Mouse (Mus musculus) testis, adult 2 months (tissue): ENCODE results near the gene Cd3d. TPM values are rescaled to one million over a fixed set of nuclear protein-coding genes. Genes with fewer than 3 reads are reported as not detected.

Experiments used
- H3K27ac ChIP-seq: fragments of 200-500 bp; 2 replicates; pipeline ENCODE4 v1.5.1; 2012; ENCODE audit warnings: low read depth, low read length; ENCODE audit not compliant: control insufficient read depth, insufficient read depth
- H3K27me3 ChIP-seq: fragments of 200-500 bp; 2 replicates; pipeline ENCODE4 v1.6.1; 2012; ENCODE audit warnings: mild to moderate bottlenecking, low read length, moderate library complexity; ENCODE audit not compliant: control insufficient read depth, insufficient read depth
- H3K36me3 ChIP-seq: fragments of 200-500 bp; 2 replicates; pipeline ENCODE4 v1.6.1; 2012; ENCODE audit warnings: mild to moderate bottlenecking, low read length; ENCODE audit not compliant: control insufficient read depth, insufficient read depth
- H3K4me1 ChIP-seq: fragments of 200-500 bp; 2 replicates; pipeline ENCODE4 v1.6.1; 2012; ENCODE audit warnings: low read length; ENCODE audit not compliant: control insufficient read depth, insufficient read depth
- H3K4me3 ChIP-seq: fragments of 200-500 bp; 2 replicates; pipeline ENCODE4 v1.5.1; 2012; ENCODE audit warnings: low read depth, mild to moderate bottlenecking, low read length, moderate library complexity, mixed read lengths; ENCODE audit not compliant: control insufficient read depth
- CTCF ChIP-seq: fragments of 200-500 bp; IDR thresholded peaks from 2 replicates; pipeline ENCODE4 v1.5.1; 2012; ENCODE audit warnings: low read depth, mild to moderate bottlenecking, inconsistent platforms, low read length, moderate library complexity; ENCODE audit not compliant: control insufficient read depth, insufficient read depth, insufficient replicate concordance
- POLR2A ChIP-seq: fragments of 200-500 bp; IDR thresholded peaks from 2 replicates; pipeline ENCODE4 v1.6.1; 2012; ENCODE audit warnings: low read depth, mild to moderate bottlenecking, inconsistent platforms, low read length, moderate library complexity; ENCODE audit not compliant: control insufficient read depth
- polyA plus RNA-seq: library from polyadenylated mRNA; depleted of rRNA; stranded (reverse); fragments of >200 nt; gene quantifications from 2 replicates; pipeline ENCODE4 v1.2.3, GENCODE M21; 2012

The Cd3d gene
- polyA plus RNA-seq, 1 experiment: 49.4 TPM

GRCm38 (mm10) chr9:45007404-45007803 lies 25.8 kb downstream of the Cd3d start:
- no peak overlapping the region for H3K4me3 ChIP-seq
- TF ChIP-seq POLR2A (no peak), CTCF (no peak)
- no peaks in the 10 kb centered on the region for H3K36me3 ChIP-seq
- no peak overlapping the region for H3K27ac ChIP-seq
- H3K27me3 ChIP-seq: no peaks in the 10 kb centered on the region
- no peaks in the 10 kb centered on the region; the same call in 1 of the 2 replicates for H3K4me1 ChIP-seq

DNA sequence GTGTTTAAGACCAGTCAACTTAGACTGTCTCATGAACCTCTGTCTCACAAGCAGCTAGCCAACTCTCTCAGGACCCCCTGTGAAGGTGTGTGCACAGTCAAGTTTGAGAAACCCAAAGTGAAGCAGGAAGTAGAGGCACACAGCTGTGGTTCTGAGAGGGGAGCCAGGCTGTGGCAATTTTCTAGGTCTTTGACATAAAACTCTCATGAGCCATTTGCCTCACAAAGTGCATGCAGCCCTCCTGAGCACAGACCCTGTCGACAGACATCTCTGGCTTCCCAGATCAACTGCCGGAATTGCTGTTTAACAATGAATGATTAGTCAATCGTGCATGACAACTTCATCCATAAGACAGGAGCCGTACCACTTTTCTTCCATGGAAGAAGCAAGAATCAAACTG lies 26.8 kb downstream of the Cd3d start:
- no peaks in the 10 kb centered on the region for H3K27me3 ChIP-seq
- no peak overlapping the region for H3K4me3 ChIP-seq
- H3K36me3 ChIP-seq: no peaks in the 10 kb centered on the region
- no peaks in the 10 kb centered on the region; the same call in 1 of the 2 replicates for H3K4me1 ChIP-seq
- no peak for TF ChIP-seq CTCF
- no peak overlapping the region for H3K27ac ChIP-seq

- no peaks in the 10 kb centered on the region for H3K27me3 ChIP-seq
- no peaks in the 10 kb centered on the region for H3K36me3 ChIP-seq
- H3K4me3 ChIP-seq: peak within 1 kb of the TSS; percentile 54
- TF ChIP-seq POLR2A (no peak), CTCF (no peak)
- H3K27ac ChIP-seq: no peak within 1 kb of the TSS
- H3K4me1 ChIP-seq: no peaks in the 10 kb centered on the region; the same call in 1 of the 2 replicates
Measured at GRCm38 (mm10) chr9:45009180-45010078, 27.8 kb downstream of the Cd3d start, which contains the start of gene Cd3e. Gene Cd3e (minus strand): TSS chr9:45009627.

GRCm38 (mm10) chr9:45010461-45010860 lies 28.9 kb downstream of the Cd3d start:
- H3K27ac ChIP-seq: no peak overlapping the region
- TF ChIP-seq CTCF: no peak
- no peak for TF ChIP-seq POLR2A
- H3K4me3 ChIP-seq: no peak overlapping the region
- H3K36me3 ChIP-seq: no peaks in the 10 kb centered on the region
- no peaks in the 10 kb centered on the region for H3K27me3 ChIP-seq
- no peaks in the 10 kb centered on the region; the same call in 1 of the 2 replicates for H3K4me1 ChIP-seq

- Histone ChIP-seq H3K4me3 (no peak overlapping the region), H3K27ac (no peak overlapping the region), H3K36me3 (no peaks in the 10 kb centered on the region), H3K27me3 (no peaks in the 10 kb centered on the region), H3K4me1 (no peaks in the 10 kb centered on the region; the same call in 1 of the 2 replicates)
- no peak for TF ChIP-seq POLR2A
- TF ChIP-seq CTCF: no peak
Measured at GRCm38 (mm10) chr9:45011291-45011690, 29.7 kb downstream of the Cd3d start.

- Histone ChIP-seq H3K36me3 (no peaks in the 10 kb centered on the region), H3K27me3 (no peaks in the 10 kb centered on the region), H3K27ac (no peak overlapping the region), H3K4me3 (no peak overlapping the region), H3K4me1 (no peaks in the 10 kb centered on the region; the same call in 1 of the 2 replicates)
- TF ChIP-seq CTCF (no peak), POLR2A (no peak)
Measured at GRCm38 (mm10) chr9:45014879-45015278, 33.3 kb downstream of the Cd3d start.

- Histone ChIP-seq H3K27ac (no peak overlapping the region), H3K4me1 (no peaks in the 10 kb centered on the region; the same call in 1 of the 2 replicates), H3K4me3 (no peak overlapping the region), H3K36me3 (no peaks in the 10 kb centered on the region), H3K27me3 (no peaks in the 10 kb centered on the region)
- no peak for TF ChIP-seq CTCF
- no peak for TF ChIP-seq POLR2A
Measured at GRCm38 (mm10) chr9:45015841-45016240, 34.3 kb downstream of the Cd3d start.
